Mouse (Mus musculus) erythroblast, adult 5-6 weeks (primary cell): Measurements from ENCODE around the gene Fosb. TPM values are rescaled to one million over a fixed set of nuclear protein-coding genes. Genes with fewer than 3 reads are reported as not detected.

Source experiments
- ATAC-seq: replicated peaks from 2 replicates; pipeline ENCODE4 v1.8.0; 2016; ENCODE audit warnings: moderate number of reproducible peaks, mild to moderate bottlenecking, moderate TSS enrichment, inconsistent platforms; ENCODE audit not compliant: poor library complexity, low FRiP score, severe bottlenecking
- total RNA-seq, 2 experiments: library from RNA; stranded (forward) in 1 of 2; stranded (reverse) in 1 of 2; fragments of 150-400 nt in 1 of 2; fragments of 200-764, 138-1000 nt in 1 of 2; gene quantifications; 2 replicates each; pipeline versions ENCODE4 v1.2.3 to v1.2.4; 2015 to 2017; ENCODE audit warnings: low replicate concordance in 2 of 2

The Fosb gene
- total RNA-seq, 2 experiments from 2014 or later: 2.2 to 3.1 TPM

GRCm38 (mm10) chr7:19335583-19335982 lies 25.7 kb upstream of the Fosb start:
- ATAC-seq: 0 out of 2 replicates have a peak, but pooled peaks have one; percentile 57

GRCm38 (mm10) chr7:19332709-19333352 lies 23.0 kb upstream of the Fosb start:
- peak; percentile 67 for ATAC-seq

- no peak for ATAC-seq
Observed at GRCm38 (mm10) chr7:19331910-19332309, 22.1 kb upstream of the Fosb start.

- ATAC-seq: no peak
Observed at GRCm38 (mm10) chr7:19328425-19328824, 18.6 kb upstream of the Fosb start.

GRCm38 (mm10) chr7:19327782-19328181 lies 17.9 kb upstream of the Fosb start:
- ATAC-seq: no peak

- peak; percentile 84 for ATAC-seq
Observed at GRCm38 (mm10) chr7:19327128-19327527, 17.3 kb upstream of the Fosb start.

GRCm38 (mm10) chr7:19326359-19326758 lies 16.5 kb upstream of the Fosb start:
- ATAC-seq: peak; percentile 53; the same call in 1 of the 2 replicates

- ATAC-seq: no peak
Observed at GRCm38 (mm10) chr7:19325262-19326199, 15.7 kb upstream of the Fosb start.

GRCm38 (mm10) chr7:19324221-19324620 lies 14.4 kb upstream of the Fosb start:
- no peak for ATAC-seq

GRCm38 (mm10) chr7:19322489-19322888 lies 12.6 kb upstream of the Fosb start:
- no peak for ATAC-seq

- ATAC-seq: no peak
Observed at GRCm38 (mm10) chr7:19321464-19321863, 11.6 kb upstream of the Fosb start.

- no peak for ATAC-seq
Observed at GRCm38 (mm10) chr7:19320637-19321036, 10.8 kb upstream of the Fosb start.

- peak; percentile 47 for ATAC-seq
Observed at GRCm38 (mm10) chr7:19319906-19320305, 10.1 kb upstream of the Fosb start.

GRCm38 (mm10) chr7:19319458-19319857 lies 9.6 kb upstream of the Fosb start:
- ATAC-seq: no peak

GRCm38 (mm10) chr7:19318676-19319075 lies 8.8 kb upstream of the Fosb start:
- ATAC-seq: no peak

- ATAC-seq: no peak
Observed at GRCm38 (mm10) chr7:19318201-19318600, 8.3 kb upstream of the Fosb start.

- ATAC-seq: no peak
Observed at GRCm38 (mm10) chr7:19316451-19317161, 6.8 kb upstream of the Fosb start.

GRCm38 (mm10) chr7:19314033-19314432 lies 4.2 kb upstream of the Fosb start:
- ATAC-seq: no peak

GRCm38 (mm10) chr7:19311991-19312390 lies 2.1 kb upstream of the Fosb start:
- no peak for ATAC-seq

- no peak for ATAC-seq
Observed at GRCm38 (mm10) chr7:19309278-19309883, 470 bp downstream of the Fosb start.
